Mouse (Mus musculus): ENCODE data around the gene Kctd8. TPM values are rescaled to one million over a fixed set of nuclear protein-coding genes. Genes with fewer than 3 reads are reported as not detected.

Gene Kctd8
- polyA plus RNA-seq (2011; ENCODE audit: insufficient read depth, insufficient read length, low read depth, missing spikeins) = not detected in 2 replicates

DNA sequence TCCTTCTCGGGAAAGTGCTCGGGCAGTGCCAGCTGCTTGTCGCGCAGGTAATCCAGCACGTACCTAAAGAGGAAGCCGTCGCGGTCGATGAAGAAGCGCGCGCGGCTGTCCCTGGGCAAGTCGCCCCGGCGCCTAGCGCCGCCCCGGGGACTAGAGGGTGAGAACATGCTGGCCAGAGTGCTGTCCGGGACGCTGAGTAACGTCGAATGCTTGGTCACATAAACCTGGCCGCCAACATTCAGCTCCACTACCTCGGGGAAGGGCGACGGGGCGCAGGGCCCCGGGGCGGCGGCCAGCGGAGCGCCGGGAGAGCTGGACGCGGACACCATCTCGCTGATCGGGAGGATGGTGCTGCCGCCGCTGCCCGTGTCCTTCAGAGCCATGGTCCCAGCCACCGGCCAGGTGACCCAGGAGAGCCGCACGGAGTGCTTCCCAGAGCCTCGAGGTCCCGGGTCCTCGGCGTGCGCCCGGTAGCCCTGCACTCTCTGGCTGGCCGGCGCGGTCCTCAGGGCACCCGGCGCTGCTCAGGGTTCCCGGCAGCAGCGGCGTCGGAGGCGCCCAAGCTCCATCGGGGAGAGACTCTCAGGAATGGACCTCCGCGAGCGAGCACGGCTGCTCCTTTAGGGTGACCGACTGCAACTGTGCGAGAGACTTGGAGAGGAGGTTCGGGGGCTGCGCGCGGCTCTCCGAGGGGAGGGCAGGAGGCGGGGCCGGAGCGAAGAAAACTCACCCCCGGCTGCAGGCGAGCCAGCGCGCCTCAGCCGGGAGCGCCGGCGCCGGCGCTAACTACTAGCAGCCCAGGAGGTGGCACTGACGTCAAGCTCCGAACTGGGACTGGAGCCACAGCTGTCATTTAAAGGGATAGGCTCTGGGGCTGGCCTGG lies at the start of gene Kctd8:
Kctd8 (minus strand) TSS at position 761 of the 883 bp plus-strand sequence.
- Histone ChIP-seq H3K27ac (ENCODE audit: insufficient read depth, low read length) (no peak within 1 kb of the TSS), H3K27me3 (ENCODE audit: control insufficient read depth, insufficient read depth, low read length, poor library complexity, severe bottlenecking) (peaks cover 2% of the 10 kb centered on the region; the same call in 1 of the 2 replicates), H3K9me3 (replicated peaks; ENCODE audit: control insufficient read depth, insufficient read depth, low read length, poor library complexity, severe bottlenecking) (no peaks in the 10 kb centered on the region)

DNA sequence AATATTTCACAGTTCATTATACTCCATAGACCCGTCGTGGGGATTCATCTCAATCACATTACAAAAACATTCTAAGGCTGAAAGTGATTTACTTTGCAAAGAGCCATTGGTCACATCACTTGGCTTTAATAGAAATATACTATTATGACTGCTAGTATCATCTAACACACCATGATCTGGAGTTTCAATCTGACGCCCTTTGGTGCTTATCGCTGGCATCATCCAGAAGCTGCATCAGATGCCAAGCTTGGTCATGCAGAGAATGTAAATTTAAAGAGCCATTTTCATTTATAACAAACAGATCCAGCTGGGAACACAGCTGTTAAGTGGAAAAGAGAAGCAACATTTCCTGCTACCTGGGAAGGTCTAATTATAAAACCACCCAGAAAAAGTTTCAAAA lies 37.6 kb upstream of the Kctd8 start:
- H3K36me3 ChIP-seq (ENCODE audit: control insufficient read depth, insufficient read depth, low read length, poor library complexity, severe bottlenecking) = no peaks in the 10 kb centered on the region
- TF ChIP-seq EP300 (IDR thresholded peaks at IDR 0.05; ENCODE audit: insufficient read depth, low read depth, low read length) = no peak
- TF ChIP-seq CTCF (IDR thresholded peaks at IDR 0.05; ENCODE audit: low read depth, low read length) = no peak
- no peak for TF ChIP-seq POLR2A (IDR thresholded peaks at IDR 0.05; ENCODE audit: insufficient read depth, low read length)
- no peaks in the 10 kb centered on the region for H3K9me3 ChIP-seq (replicated peaks; ENCODE audit: control insufficient read depth, insufficient read depth, low read length, poor library complexity, severe bottlenecking)
- H3K27me3 ChIP-seq (ENCODE audit: control insufficient read depth, insufficient read depth, low read length, poor library complexity, severe bottlenecking) = no peaks in the 10 kb centered on the region
- no peak overlapping the region for H3K27ac ChIP-seq (ENCODE audit: insufficient read depth, low read length)
- H3K4me3 ChIP-seq (ENCODE audit: low read depth, low read length) = no peak overlapping the region
- no peak overlapping the region for H3K9ac ChIP-seq (ENCODE audit: low read depth, poor library complexity, severe bottlenecking)
- no peaks in the 10 kb centered on the region for H3K4me1 ChIP-seq (ENCODE audit: control insufficient read depth, insufficient read depth, low read length)

More for the DNA sequence above, at the start of gene Kctd8:
- Histone ChIP-seq H3K4me3 (ENCODE audit: low read depth, low read length) (peak within 1 kb of the TSS; percentile 74), H3K9ac (ENCODE audit: low read depth, poor library complexity, severe bottlenecking) (peak within 1 kb of the TSS; percentile 36), H3K36me3 (ENCODE audit: control insufficient read depth, insufficient read depth, low read length, poor library complexity, severe bottlenecking) (no peaks in the 10 kb centered on the region), H3K4me1 (ENCODE audit: control insufficient read depth, insufficient read depth, low read length) (no peaks in the 10 kb centered on the region)
- TF ChIP-seq EP300 (IDR thresholded peaks at IDR 0.05; ENCODE audit: insufficient read depth, low read depth, low read length) = no peak
- TF ChIP-seq CTCF (IDR thresholded peaks at IDR 0.05; ENCODE audit: low read depth, low read length) = peak; percentile 1
- TF ChIP-seq POLR2A (IDR thresholded peaks at IDR 0.05; ENCODE audit: insufficient read depth, low read length) = no peak

DNA sequence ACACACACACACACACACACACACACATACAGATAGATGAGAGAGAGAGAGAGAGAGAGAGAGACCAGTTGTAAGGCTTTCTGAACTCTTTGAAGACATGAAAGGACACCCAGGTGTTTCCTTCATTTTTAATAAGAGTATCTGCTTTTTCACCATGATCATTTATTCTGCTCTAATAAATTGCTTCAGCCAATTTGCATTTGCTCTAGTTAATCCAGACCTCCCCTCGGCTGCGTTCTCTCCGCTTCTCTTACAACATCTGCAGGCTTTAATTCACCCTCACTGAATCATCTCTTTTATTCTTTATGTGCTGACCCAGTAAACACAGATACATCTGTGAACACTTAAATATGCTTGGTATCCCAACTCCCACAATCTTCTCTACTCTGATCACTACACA lies 9.1 kb upstream of the Kctd8 start:
- Histone ChIP-seq H3K4me3 (ENCODE audit: low read depth, low read length) (no peak overlapping the region), H3K36me3 (ENCODE audit: control insufficient read depth, insufficient read depth, low read length, poor library complexity, severe bottlenecking) (no peaks in the 10 kb centered on the region), H3K9ac (ENCODE audit: low read depth, poor library complexity, severe bottlenecking) (no peak overlapping the region), H3K4me1 (ENCODE audit: control insufficient read depth, insufficient read depth, low read length) (no peaks in the 10 kb centered on the region), H3K27ac (ENCODE audit: insufficient read depth, low read length) (no peak overlapping the region), H3K9me3 (replicated peaks; ENCODE audit: control insufficient read depth, insufficient read depth, low read length, poor library complexity, severe bottlenecking) (no peaks in the 10 kb centered on the region), H3K27me3 (ENCODE audit: control insufficient read depth, insufficient read depth, low read length, poor library complexity, severe bottlenecking) (no peaks in the 10 kb centered on the region)
- TF ChIP-seq EP300 (IDR thresholded peaks at IDR 0.05; ENCODE audit: insufficient read depth, low read depth, low read length) = no peak
- TF ChIP-seq POLR2A (IDR thresholded peaks at IDR 0.05; ENCODE audit: insufficient read depth, low read length) = no peak
- TF ChIP-seq CTCF (IDR thresholded peaks at IDR 0.05; ENCODE audit: low read depth, low read length) = no peak

DNA sequence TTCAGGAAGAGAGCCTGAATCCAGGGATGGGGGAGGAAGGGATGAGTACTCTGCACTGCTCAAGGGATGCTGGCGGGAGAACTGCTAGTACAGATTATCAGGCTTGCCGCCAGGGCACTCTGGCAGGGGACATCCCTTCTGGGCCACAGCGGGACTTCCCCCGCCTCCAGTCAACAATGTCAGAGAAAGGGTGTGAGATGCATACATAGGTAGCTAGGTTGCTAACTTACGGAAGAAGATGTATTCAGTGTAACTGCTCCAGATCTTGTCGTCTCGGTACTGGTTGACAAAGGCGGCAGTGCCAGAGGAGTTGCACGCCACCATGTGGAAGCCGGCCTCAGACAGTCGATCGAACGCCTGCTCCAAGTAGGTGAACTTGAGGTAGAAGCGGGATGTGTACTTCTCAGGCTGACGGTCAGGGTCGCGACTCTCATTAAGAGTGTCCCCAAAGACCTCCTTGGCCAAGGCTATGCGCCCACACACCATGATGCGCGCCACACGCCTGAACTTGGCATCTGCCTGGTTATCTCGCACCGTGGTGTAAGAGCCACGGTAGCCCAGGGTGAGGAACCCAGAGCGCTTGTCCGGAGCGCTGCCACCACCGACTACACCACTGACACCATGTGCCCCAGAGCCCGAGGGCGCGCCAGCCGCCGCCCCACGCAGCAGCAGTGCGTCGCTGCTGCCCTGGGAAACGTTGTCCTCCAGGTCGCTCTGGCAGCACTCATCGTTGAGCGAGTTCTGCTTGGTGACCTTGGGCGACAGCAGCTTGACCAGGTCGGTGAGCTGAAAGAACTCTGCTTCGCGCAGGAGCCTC lies 1.2 kb downstream of the Kctd8 start:
- no peak for TF ChIP-seq POLR2A (IDR thresholded peaks at IDR 0.05; ENCODE audit: insufficient read depth, low read length)
- TF ChIP-seq EP300 (IDR thresholded peaks at IDR 0.05; ENCODE audit: insufficient read depth, low read depth, low read length) = no peak
- peak; percentile 32 for TF ChIP-seq CTCF (IDR thresholded peaks at IDR 0.05; ENCODE audit: low read depth, low read length)
- Histone ChIP-seq H3K9me3 (replicated peaks; ENCODE audit: control insufficient read depth, insufficient read depth, low read length, poor library complexity, severe bottlenecking) (no peaks in the 10 kb centered on the region), H3K4me3 (ENCODE audit: low read depth, low read length) (peak overlapping the region; percentile 74), H3K27me3 (ENCODE audit: control insufficient read depth, insufficient read depth, low read length, poor library complexity, severe bottlenecking) (peaks cover 2% of the 10 kb centered on the region; the same call in 1 of the 2 replicates), H3K36me3 (ENCODE audit: control insufficient read depth, insufficient read depth, low read length, poor library complexity, severe bottlenecking) (no peaks in the 10 kb centered on the region), H3K27ac (ENCODE audit: insufficient read depth, low read length) (no peak overlapping the region), H3K9ac (ENCODE audit: low read depth, poor library complexity, severe bottlenecking) (no peak overlapping the region), H3K4me1 (ENCODE audit: control insufficient read depth, insufficient read depth, low read length) (no peaks in the 10 kb centered on the region)

DNA sequence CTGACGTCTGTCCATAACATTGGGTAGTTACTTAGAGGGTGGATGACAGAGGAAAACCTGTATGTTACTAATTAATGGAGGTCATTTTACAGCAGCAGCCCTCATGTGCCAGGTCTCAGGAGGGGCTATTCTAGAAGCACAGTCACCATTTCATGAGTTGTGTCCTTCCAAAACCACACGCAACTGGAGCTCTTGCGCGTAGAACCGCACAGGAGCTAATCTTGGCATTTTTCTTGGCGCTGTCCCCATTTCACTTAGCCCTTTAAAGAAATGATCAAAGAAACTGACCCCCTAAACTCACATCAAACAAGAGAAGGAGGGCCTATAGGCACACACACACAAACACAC lies 1.9 kb downstream of the Kctd8 start:
- Histone ChIP-seq H3K27ac (ENCODE audit: insufficient read depth, low read length) (no peak overlapping the region), H3K27me3 (ENCODE audit: control insufficient read depth, insufficient read depth, low read length, poor library complexity, severe bottlenecking) (peaks cover 2% of the 10 kb centered on the region; the same call in 1 of the 2 replicates), H3K9ac (ENCODE audit: low read depth, poor library complexity, severe bottlenecking) (no peak overlapping the region), H3K4me3 (ENCODE audit: low read depth, low read length) (no peak overlapping the region), H3K36me3 (ENCODE audit: control insufficient read depth, insufficient read depth, low read length, poor library complexity, severe bottlenecking) (no peaks in the 10 kb centered on the region), H3K9me3 (replicated peaks; ENCODE audit: control insufficient read depth, insufficient read depth, low read length, poor library complexity, severe bottlenecking) (no peaks in the 10 kb centered on the region), H3K4me1 (ENCODE audit: control insufficient read depth, insufficient read depth, low read length) (no peaks in the 10 kb centered on the region)
- TF ChIP-seq EP300 (IDR thresholded peaks at IDR 0.05; ENCODE audit: insufficient read depth, low read depth, low read length) (no peak), CTCF (IDR thresholded peaks at IDR 0.05; ENCODE audit: low read depth, low read length) (no peak), POLR2A (IDR thresholded peaks at IDR 0.05; ENCODE audit: insufficient read depth, low read length) (no peak)
